Mouse (Mus musculus): Measurements from ENCODE around the gene Ccdc121. TPM values are rescaled to one million over a fixed set of nuclear protein-coding genes. Genes with fewer than 3 reads are reported as not detected.
"Not testable (repeated sequence)": the region's sequence is repeated elsewhere in the genome, so short reads cannot be mapped to it uniquely, and the experiment has no call there.

Gene Ccdc121
- total RNA-seq, 1 experiment from 2014 or later, result not detected

- no peak for ATAC-seq (ENCODE audit: extremely low read depth, insufficient number of reproducible peaks, low FRiP score, poor library complexity, severe bottlenecking)
Observed at GRCm38 (mm10) chr1:181518046-181518445, 6.8 kb upstream of the Ccdc121 start.

- no peak for ATAC-seq (ENCODE audit: extremely low read depth, insufficient number of reproducible peaks, low FRiP score, poor library complexity, severe bottlenecking)
Observed at GRCm38 (mm10) chr1:181512430-181513129, 1.3 kb upstream of the Ccdc121 start.

- ATAC-seq (ENCODE audit: extremely low read depth, insufficient number of reproducible peaks, low FRiP score, poor library complexity, severe bottlenecking), result not testable (repeated sequence)
Observed at GRCm38 (mm10) chr1:181510855-181511254, 396 bp downstream of the Ccdc121 start.

GRCm38 (mm10) chr1:181505367-181505766 is 5.9 kb downstream of the Ccdc121 start:
- ATAC-seq (ENCODE audit: extremely low read depth, insufficient number of reproducible peaks, low FRiP score, poor library complexity, severe bottlenecking), result no peak

- ATAC-seq (ENCODE audit: extremely low read depth, insufficient number of reproducible peaks, low FRiP score, poor library complexity, severe bottlenecking), result no peak
Observed at GRCm38 (mm10) chr1:181503471-181503870, 7.8 kb downstream of the Ccdc121 start.

GRCm38 (mm10) chr1:181484696-181485095 is 26.6 kb downstream of the Ccdc121 start:
- ATAC-seq (ENCODE audit: extremely low read depth, insufficient number of reproducible peaks, low FRiP score, poor library complexity, severe bottlenecking), result no peak

GRCm38 (mm10) chr1:181476557-181476956 is 34.7 kb downstream of the Ccdc121 start:
- no peak for ATAC-seq (ENCODE audit: extremely low read depth, insufficient number of reproducible peaks, low FRiP score, poor library complexity, severe bottlenecking)

- ATAC-seq (ENCODE audit: extremely low read depth, insufficient number of reproducible peaks, low FRiP score, poor library complexity, severe bottlenecking), result no peak
Observed at GRCm38 (mm10) chr1:181476141-181476540, 35.1 kb downstream of the Ccdc121 start.

GRCm38 (mm10) chr1:181469415-181469814 is 41.8 kb downstream of the Ccdc121 start:
- no peak for ATAC-seq (ENCODE audit: extremely low read depth, insufficient number of reproducible peaks, low FRiP score, poor library complexity, severe bottlenecking)

- no peak for ATAC-seq (ENCODE audit: extremely low read depth, insufficient number of reproducible peaks, low FRiP score, poor library complexity, severe bottlenecking)
Observed at GRCm38 (mm10) chr1:181467321-181467670, 44.0 kb downstream of the Ccdc121 start.

GRCm38 (mm10) chr1:181466601-181467320 is 44.5 kb downstream of the Ccdc121 start:
- ATAC-seq (ENCODE audit: extremely low read depth, insufficient number of reproducible peaks, low FRiP score, poor library complexity, severe bottlenecking), result no peak

- ATAC-seq (ENCODE audit: extremely low read depth, insufficient number of reproducible peaks, low FRiP score, poor library complexity, severe bottlenecking), result no peak
Observed at GRCm38 (mm10) chr1:181466040-181466439, 45.2 kb downstream of the Ccdc121 start.

GRCm38 (mm10) chr1:181465027-181465426 is 46.2 kb downstream of the Ccdc121 start:
- ATAC-seq (ENCODE audit: extremely low read depth, insufficient number of reproducible peaks, low FRiP score, poor library complexity, severe bottlenecking), result no peak

- ATAC-seq (ENCODE audit: extremely low read depth, insufficient number of reproducible peaks, low FRiP score, poor library complexity, severe bottlenecking), result no peak
Observed at GRCm38 (mm10) chr1:181462906-181463179, 48.4 kb downstream of the Ccdc121 start.

- ATAC-seq (ENCODE audit: extremely low read depth, insufficient number of reproducible peaks, low FRiP score, poor library complexity, severe bottlenecking), result no peak
Observed at GRCm38 (mm10) chr1:181462051-181462905, 49.0 kb downstream of the Ccdc121 start.

GRCm38 (mm10) chr1:181461484-181461883 is 49.8 kb downstream of the Ccdc121 start:
- ATAC-seq (ENCODE audit: extremely low read depth, insufficient number of reproducible peaks, low FRiP score, poor library complexity, severe bottlenecking), result no peak

- ATAC-seq (ENCODE audit: extremely low read depth, insufficient number of reproducible peaks, low FRiP score, poor library complexity, severe bottlenecking), result no peak
Observed at GRCm38 (mm10) chr1:181460283-181460682, 51.0 kb downstream of the Ccdc121 start.
